Mouse (Mus musculus) olfactory bulb, adult 2 months (tissue): Measurements from ENCODE around the gene Slc38a10.

Source experiments
- CTCF ChIP-seq: fragments of 200-500 bp; IDR thresholded peaks from 2 replicates; pipeline ENCODE4 v1.5.1; 2012; ENCODE audit warnings: low read depth, mild to moderate bottlenecking, low read length, moderate library complexity; ENCODE audit not compliant: insufficient read depth
- POLR2A ChIP-seq: fragments of 200-500 bp; IDR thresholded peaks from 2 replicates; pipeline ENCODE4 v1.6.1; 2012; ENCODE audit warnings: mild to moderate bottlenecking, low read depth, low read length, moderate library complexity; ENCODE audit not compliant: insufficient read depth

GRCm38 (mm10) chr11:120085891-120086627 is 65.1 kb downstream of the Slc38a10 start:
- TF ChIP-seq CTCF (no peak), POLR2A (no peak)
